17 mouse cellular contexts compared by ENCODE assay signal in the genomic region with DNA sequence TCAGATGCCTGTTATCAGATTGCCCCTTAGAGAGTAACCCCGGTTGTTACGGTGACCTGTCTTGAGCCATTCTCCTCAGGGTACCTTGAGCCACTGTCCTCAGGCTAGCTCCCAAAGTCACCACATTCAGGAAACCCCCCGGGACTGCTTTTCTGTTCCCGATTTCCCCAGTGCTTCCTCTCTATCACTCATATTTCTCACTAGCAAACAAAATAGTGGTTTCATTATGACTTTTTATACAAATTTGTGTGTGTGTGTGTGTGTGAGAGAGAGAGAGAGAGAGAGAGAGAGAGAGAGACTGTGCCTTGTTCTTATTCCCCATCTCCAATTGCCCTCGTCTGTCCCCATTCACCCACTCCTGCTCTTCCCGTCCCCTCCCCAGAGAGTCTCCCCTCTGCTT. TPM values are rescaled to one million over a fixed set of nuclear protein-coding genes. Genes with fewer than 3 reads are reported as not detected.
DNase-seq lines count a peak whose midpoint lies in the region; TF ChIP-seq lines count a peak whose summit lies in the region.
"Had no signal": no experiment of that assay in that cellular context is flagged by ENCODE, and none has a peak within 500 bp of the region (broad histone marks: within the 10 kb centered on the region; RNA-seq: fewer than 3 reads in every experiment).

No protein-coding gene starts in this region.

- H3K36me3 ChIP-seq in CH12.LX (replicated peaks in 1 of 2; ENCODE audit: control insufficient read depth in 1 of 2, insufficient read depth in 1 of 2, low read length in 1 of 2): peaks cover 14 to 65% of the 10 kb centered on the region in 2 experiments
- H3K36me3 ChIP-seq: G1E had no signal

- no peak for TF ChIP-seq CTCF in CH12.LX (conservative IDR thresholded peaks at IDR 0.05 in 1 of 2, IDR thresholded peaks at IDR 0.05 in 1 of 2; ENCODE audit: low read depth in 2 of 2, low read length in 2 of 2)
- no peak for TF ChIP-seq CTCF in gastrocnemius, adult 2 months (IDR thresholded peaks at IDR 0.05)

- dilution Hi-C loops in CH12.LX (cut with MboI; ENCODE audit: extremely low pct_ligation_motif_present, extremely low pct_unique_long_range_greater_than_20kb, low sequenced_read_pairs): no loop called here

- no peaks in the 10 kb centered on the region for H3K27me3 ChIP-seq in CH12.LX (replicated peaks)

- H3K4me1 ChIP-seq in CH12.LX (ENCODE audit: control insufficient read depth in 1 of 2, insufficient read depth in 2 of 2): peaks cover 7 to 10% of the 10 kb centered on the region in 2 experiments; a peak in 3 of 4 replicates

- TF ChIP-seq RAD21 in CH12.LX (IDR thresholded peaks at IDR 0.05; ENCODE audit: low read depth, low read length): no peak

- TF ChIP-seq EP300 in CH12.LX (IDR thresholded peaks at IDR 0.05; ENCODE audit: low read length): peak; percentile 58

- no peak overlapping the region for H3K27ac ChIP-seq in CH12.LX (ENCODE audit: insufficient read depth, low read depth)
- no peak overlapping the region for H3K27ac ChIP-seq in gastrocnemius, adult 2 months

- in situ Hi-C loops in CH12.LX (cut with MboI; ENCODE audit: low pct_ligation_motif_present, low pct_unique_long_range_greater_than_20kb, low sequenced_read_pairs): no loop called here

- no peak overlapping the region for H3K4me2 ChIP-seq in CH12.LX (ENCODE audit: insufficient read depth, low read depth, poor library complexity, severe bottlenecking)

- no peak overlapping the region for H3K9ac ChIP-seq in CH12.LX (ENCODE audit: insufficient read depth, low read depth)

- H3K9me3 ChIP-seq in CH12.LX (replicated peaks; ENCODE audit: low read length): no peaks in the 10 kb centered on the region
- H3K9me3 ChIP-seq: G1E had no signal

- TF ChIP-seq POLR2A in CH12.LX (IDR thresholded peaks at IDR 0.05; ENCODE audit: low read depth, low read length): no peak

- intact Hi-C loops in gastrocnemius, adult 2 months (cut with DNase I): no loop called here

- H3K4me3 ChIP-seq in CH12.LX (replicated peaks in 1 of 3; ENCODE audit: low read depth in 2 of 3, low read length in 2 of 3, poor library complexity in 1 of 3): no peak overlapping the region
- H3K4me3 ChIP-seq in gastrocnemius, adult 2 months: no peak overlapping the region

- peak; percentile 52 for DNase-seq in A20 (ENCODE audit: low read depth, low spot score)
- no peak for DNase-seq in CH12.LX (ENCODE audit: extremely low read depth)
- DNase-seq in gastrocnemius, adult 2 months: no peak
- no peak for DNase-seq in thymus, postnatal 36 days
- DNase-seq: adrenal gland, adult 2 months; adrenal gland, adult 8-10 months; adrenal gland, postnatal 10 days; adrenal gland, postnatal 14 days; adrenal gland, postnatal 25 days; adrenal gland, postnatal 36 days; B cell, adult 2 months; cerebellum, adult 11 months; cerebellum, adult 11-12 months; cerebellum, adult 18-20 months; cerebellum, adult 2 months; cerebellum, adult 8-10 months had no signal

- H3K79me2 ChIP-seq in CH12.LX (replicated peaks; ENCODE audit: control insufficient read depth, extremely low read depth, insufficient read depth, poor library complexity, severe bottlenecking): no peaks in the 10 kb centered on the region

TF ChIP-seq in CH12.LX, 34 proteins besides CTCF, POLR2A, EP300 and RAD21:
- TF ChIP-seq TCF12 (IDR thresholded peaks at IDR 0.05; ENCODE audit: low read depth, low read length) (0 out of 2 replicates have a peak, but pooled peaks have one; percentile 24), SIN3A (IDR thresholded peaks at IDR 0.05; ENCODE audit: low read length) (no peak), SMC3 (IDR thresholded peaks at IDR 0.05; ENCODE audit: low read depth, low read length) (no peak), HCFC1 (IDR thresholded peaks at IDR 0.05; ENCODE audit: low read depth, low read length) (no peak), ZMIZ1 (IDR thresholded peaks at IDR 0.05; ENCODE audit: low read depth, low read length) (no peak), MAZ (IDR thresholded peaks at IDR 0.05; ENCODE audit: low read depth, low read length) (no peak), MEF2A (IDR thresholded peaks at IDR 0.05; ENCODE audit: borderline replicate concordance, low read depth, low read length) (no peak), JUND (conservative IDR thresholded peaks at IDR 0.05; ENCODE audit: low read depth, low read length) (peak; percentile 59; the same call in 1 of the 2 replicates), IRF4 (IDR thresholded peaks at IDR 0.05; ENCODE audit: low read depth, low read length) (peak; percentile 89), BHLHE40 (IDR thresholded peaks at IDR 0.05; ENCODE audit: low read depth, low read length) (peak; percentile 37), RCOR1 (conservative IDR thresholded peaks at IDR 0.05; ENCODE audit: low read depth, low read length) (no peak), KAT2A (IDR thresholded peaks at IDR 0.05; ENCODE audit: insufficient replicate concordance, low read length) (no peak), NELFE (IDR thresholded peaks at IDR 0.05; ENCODE audit: low read depth, low read length) (no peak), ZNF384 (IDR thresholded peaks at IDR 0.05; ENCODE audit: low read depth, low read length) (no peak), ZC3H11A (IDR thresholded peaks at IDR 0.05; ENCODE audit: low read depth, low read length) (no peak), GABPA (IDR thresholded peaks at IDR 0.05; ENCODE audit: insufficient replicate concordance, low read depth, low read length) (no peak), CHD1 (IDR thresholded peaks at IDR 0.05; ENCODE audit: low read depth, low read length) (no peak), ELF1 (IDR thresholded peaks at IDR 0.05; ENCODE audit: low read depth, low read length) (peak; percentile 25; the same call in 1 of the 2 replicates), NRF1 (IDR thresholded peaks at IDR 0.05; ENCODE audit: low read depth, low read length) (no peak), USF2 (conservative IDR thresholded peaks at IDR 0.05; ENCODE audit: low read depth, low read length) (no peak), MXI1 (IDR thresholded peaks at IDR 0.05; ENCODE audit: low read depth, low read length) (no peak), ETS1 (conservative IDR thresholded peaks at IDR 0.05; ENCODE audit: low read depth, low read length) (no peak), TBP (conservative IDR thresholded peaks at IDR 0.05; ENCODE audit: low read depth, low read length) (no peak), USF1 (IDR thresholded peaks at IDR 0.05; ENCODE audit: low read depth, low read length) (no peak), UBTF (IDR thresholded peaks at IDR 0.05; ENCODE audit: low read depth, low read length) (no peak)

RNA-seq across cellular contexts. Expression of a gene that starts 24.2 kb away (rescaled TPM):
- total RNA-seq in CH12.LX (2012; rRNA removed): 28.2 and 33.8 TPM in 2 replicates
- total RNA-seq in CH12.LX (2014; rRNA removed): 20.0 and 20.9 TPM in 2 replicates
- 69.2 and 73.8 TPM in 2 replicates for polyA plus RNA-seq in CH12.LX (2012; ENCODE audit: insufficient read length, low read depth)
- 10 to 100 TPM; 15.6 to 18.2 TPM for total RNA-seq in gastrocnemius, adult 2 months (2021)
